Comparison of ENCODE assay signal across 20 mouse cellular contexts in genomic region chr3:129880925-129881593, GRCm38 (mm10). TPM values are rescaled to one million over a fixed set of nuclear protein-coding genes. Genes with fewer than 3 reads are reported as not detected.
DNase-seq lines count a peak whose midpoint lies in the region; ATAC-seq and TF ChIP-seq lines count a peak whose summit lies in the region.
"Had no signal": no experiment of that assay in that cellular context is flagged by ENCODE, and none has a peak within 500 bp of the region (broad histone marks: within the 10 kb centered on the region; RNA-seq: fewer than 3 reads in every experiment).

No protein-coding gene starts in this region.

- no peak overlapping the region for H3K4me2 ChIP-seq in heart, postnatal 0 days (ENCODE audit: low read depth, low read length)
- H3K4me2 ChIP-seq in liver, embryonic 13.5 days, result peak overlapping the region; percentile 91
- H3K4me2 ChIP-seq: embryonic facial prominence, embryonic 12.5 days; forebrain, embryonic 15.5 days had no signal

- no peak for TF ChIP-seq EP300 in heart, postnatal 0 days (IDR thresholded peaks at IDR 0.05; ENCODE audit: low read depth)
- no peak for TF ChIP-seq EP300 in heart, adult 2 months (IDR thresholded peaks at IDR 0.05; ENCODE audit: insufficient read depth, low read depth, low read length)

- no peaks in the 10 kb centered on the region for H3K79me2 ChIP-seq in heart, adult 2 months (replicated peaks; ENCODE audit: control insufficient read depth, insufficient read depth, low read length)

- DNase-seq in heart, postnatal 0 days (ENCODE audit: low spot score), result peak; percentile 16
- no peak for DNase-seq in heart, postnatal 25 days (ENCODE audit: low spot score)
- DNase-seq in liver, embryonic 13.5 days, result peak; percentile 62
- DNase-seq in thymus, postnatal 0 days (ENCODE audit: low spot score), result peak; percentile 72
- no peak for DNase-seq in cerebellum, adult 18-20 months
- DNase-seq in MN1 (ENCODE audit: low spot score), result no peak
- DNase-seq in heart, adult 2 months, result no peak
- DNase-seq: adrenal gland, postnatal 10 days; cerebellum, adult 9-11 months; kidney, adult 2 months had no signal

- intact Hi-C loops in heart, postnatal 25 days (cut with DNase I), result no loop called here
- intact Hi-C loops in heart, adult 2 months (cut with DNase I), result no loop called here

- H3K27ac ChIP-seq in heart, postnatal 0 days (ENCODE audit: low read depth), result peak overlapping the region; percentile 38; the same call in 1 of the 2 replicates
- H3K27ac ChIP-seq in bone marrow, adult 2 months (ENCODE audit: control insufficient read depth, insufficient read depth, low read depth, low read length, poor library complexity), result peak overlapping the region; percentile 8; the same call in 1 of the 2 replicates
- peak overlapping the region; percentile 84 for H3K27ac ChIP-seq in liver, embryonic 13.5 days
- no peak overlapping the region for H3K27ac ChIP-seq in heart, adult 2 months
- H3K27ac ChIP-seq: embryonic facial prominence, embryonic 12.5 days; forebrain, embryonic 15.5 days; macrophage had no signal

- no peak overlapping the region for H3K4me3 ChIP-seq in heart, postnatal 0 days (ENCODE audit: low read depth, low read length)
- peak overlapping the region; percentile 33 for H3K4me3 ChIP-seq in bone marrow, adult 2 months (replicated peaks; ENCODE audit: control insufficient read depth, low read depth, low read length)
- H3K4me3 ChIP-seq in liver, embryonic 13.5 days (replicated peaks), result peak overlapping the region; percentile 55
- no peak overlapping the region for H3K4me3 ChIP-seq in heart, adult 2 months
- H3K4me3 ChIP-seq: embryonic facial prominence, embryonic 12.5 days; forebrain, embryonic 15.5 days had no signal

- no peak overlapping the region; the same call in 1 of the 2 replicates for H3K9ac ChIP-seq in heart, postnatal 0 days (replicated peaks; ENCODE audit: low read depth, low read length)
- H3K9ac ChIP-seq in liver, embryonic 13.5 days, result peak overlapping the region; percentile 68
- no peak overlapping the region for H3K9ac ChIP-seq in heart, adult 2 months (ENCODE audit: low read depth, low read length)
- H3K9ac ChIP-seq: embryonic facial prominence, embryonic 12.5 days; forebrain, embryonic 15.5 days had no signal

- ATAC-seq in heart, postnatal 0 days (ENCODE audit: insufficient read depth, low read depth), result no peak
- peak; percentile 79 for ATAC-seq in liver, embryonic 13.5 days (ENCODE audit: low read depth)
- ATAC-seq: CD4-positive, CD25-positive, alpha-beta regulatory T cell, adult 4 months; forebrain, embryonic 15.5 days had no signal

- TF ChIP-seq POLR2A in bone marrow, adult 2 months (IDR thresholded peaks at IDR 0.05; ENCODE audit: borderline replicate concordance, control insufficient read depth, low read depth, low read length), result no peak
- no peak for TF ChIP-seq POLR2A in heart, adult 2 months (IDR thresholded peaks at IDR 0.05; ENCODE audit: insufficient read depth, low read depth, low read length)

- H3K36me3 ChIP-seq in heart, postnatal 0 days (replicated peaks; ENCODE audit: control insufficient read depth, insufficient read depth, low read length), result no peaks in the 10 kb centered on the region
- 0 out of 2 replicates have a peak, but pooled peaks cover 6% of the 10 kb centered on the region for H3K36me3 ChIP-seq in liver, embryonic 13.5 days
- H3K36me3 ChIP-seq in heart, adult 2 months (ENCODE audit: control insufficient read depth, insufficient read depth, low read length), result no peaks in the 10 kb centered on the region
- H3K36me3 ChIP-seq: embryonic facial prominence, embryonic 12.5 days; forebrain, embryonic 15.5 days had no signal

- H3K27me3 ChIP-seq in heart, postnatal 0 days (ENCODE audit: control insufficient read depth, insufficient read depth, low read length), result no peaks in the 10 kb centered on the region
- no peaks in the 10 kb centered on the region for H3K27me3 ChIP-seq in liver, embryonic 13.5 days
- H3K27me3 ChIP-seq in heart, adult 2 months (ENCODE audit: control insufficient read depth, insufficient read depth, low read length), result no peaks in the 10 kb centered on the region
- H3K27me3 ChIP-seq: embryonic facial prominence, embryonic 12.5 days; forebrain, embryonic 15.5 days had no signal

- H3K4me1 ChIP-seq in heart, postnatal 0 days (ENCODE audit: control insufficient read depth, insufficient read depth), result no peaks in the 10 kb centered on the region
- H3K4me1 ChIP-seq in bone marrow, adult 2 months (ENCODE audit: control insufficient read depth, insufficient read depth, low read length), result no peaks in the 10 kb centered on the region; the same call in none of the 2 replicates
- peaks cover 74% of the 10 kb centered on the region for H3K4me1 ChIP-seq in liver, embryonic 13.5 days (replicated peaks)
- H3K4me1 ChIP-seq in heart, adult 2 months (ENCODE audit: control insufficient read depth, insufficient read depth, low read length), result peaks cover 3% of the 10 kb centered on the region; the same call in 1 of the 2 replicates
- H3K4me1 ChIP-seq: embryonic facial prominence, embryonic 12.5 days had no signal

- no peaks in the 10 kb centered on the region for H3K9me3 ChIP-seq in heart, postnatal 0 days (replicated peaks; ENCODE audit: control insufficient read depth, low read length)
- no peaks in the 10 kb centered on the region for H3K9me3 ChIP-seq in liver, embryonic 13.5 days (replicated peaks)
- H3K9me3 ChIP-seq: embryonic facial prominence, embryonic 12.5 days; forebrain, embryonic 15.5 days had no signal

- 42% methylated on average over 8 of the region's 8 CpGs for WGBS in heart, postnatal 0 days
- 36% methylated on average over 8 of the region's 8 CpGs for WGBS in bone marrow, adult 2 months
- 14% methylated on average over 8 of the region's 8 CpGs for WGBS in liver, embryonic 13.5 days (ENCODE audit: insufficient replicate concordance)
- WGBS in heart, adult 2 months, result 43% methylated on average over 8 of the region's 8 CpGs

- no peak for TF ChIP-seq CTCF in heart, postnatal 0 days (IDR thresholded peaks at IDR 0.05; ENCODE audit: low read depth)
- TF ChIP-seq CTCF in bone marrow, adult 2 months (IDR thresholded peaks at IDR 0.05; ENCODE audit: control insufficient read depth, insufficient read depth, low read length), result no peak
- TF ChIP-seq CTCF in heart, adult 2 months (IDR thresholded peaks at IDR 0.05), result no peak

RNA-seq across cellular contexts. Expression of gene Pla2g12a, which starts 2.7 kb away (rescaled TPM):
- total RNA-seq in heart, postnatal 0 days (2014; rRNA removed; ENCODE audit: low replicate concordance), result 48.7 and 52.2 TPM in 2 replicates
- polyA plus RNA-seq in heart, postnatal 0 days (2015; fragmentation: Nextera tagmentation; extraction: Ambion mirVana), result 44.1 and 50.2 TPM in 2 replicates
- 10 to 100 TPM; 41.5 to 50.2 TPM for total RNA-seq in heart, postnatal 25 days (2021)
- 39.5 and 41.6 TPM in 2 replicates for polyA plus RNA-seq in bone marrow, adult 2 months (2011; ENCODE audit: insufficient read depth, insufficient read length, low replicate concordance, missing spikeins)
- polyA plus RNA-seq in liver, embryonic 13.5 days (2015; fragmentation: Nextera tagmentation; extraction: Ambion mirVana), result 88.8 and 96.7 TPM in 2 replicates
- polyA plus RNA-seq in thymus, postnatal 0 days (2015; fragmentation: Nextera tagmentation; extraction: Ambion mirVana), result 71.7 and 77.5 TPM in 2 replicates
- total RNA-seq in heart, adult 2 months (2021), result 10 to 100 TPM; 57.1 to 74.0 TPM
- polyA plus RNA-seq in heart, adult 2 months (2012; rRNA removed), result 47.5 and 49.7 TPM in 2 replicates

RNA-seq across cellular contexts. Expression of gene Casp6, which starts 20.2 kb away (rescaled TPM):
- 17.2 and 20.8 TPM in 2 replicates for total RNA-seq in heart, postnatal 0 days (2014; rRNA removed; ENCODE audit: low replicate concordance)
- 48.7 and 55.0 TPM in 2 replicates for polyA plus RNA-seq in heart, postnatal 0 days (2015; fragmentation: Nextera tagmentation; extraction: Ambion mirVana)
- total RNA-seq in heart, postnatal 25 days (2021), result 10 to 100 TPM; 11.8 to 12.2 TPM
- polyA plus RNA-seq in bone marrow, adult 2 months (2011; ENCODE audit: insufficient read depth, insufficient read length, low replicate concordance, missing spikeins), result 10.7 and 16.2 TPM in 2 replicates
- polyA plus RNA-seq in liver, embryonic 13.5 days (2015; fragmentation: Nextera tagmentation; extraction: Ambion mirVana), result 38.4 and 43.5 TPM in 2 replicates
- polyA plus RNA-seq in thymus, postnatal 0 days (2015; fragmentation: Nextera tagmentation; extraction: Ambion mirVana), result 119 and 125 TPM in 2 replicates
- total RNA-seq in heart, adult 2 months (2021), result 10 to 100 TPM; 10.4 to 11.2 TPM
- 16.9 and 23.6 TPM in 2 replicates for polyA plus RNA-seq in heart, adult 2 months (2012; rRNA removed)

RNA-seq across cellular contexts. Expression of gene Cfi, which starts 45.4 kb away (rescaled TPM):
- total RNA-seq in heart, postnatal 0 days (2014; rRNA removed; ENCODE audit: low replicate concordance), result 0.27 and 2.4 TPM in 2 replicates
- polyA plus RNA-seq in heart, postnatal 0 days (2015; fragmentation: Nextera tagmentation; extraction: Ambion mirVana), result 1.0 TPM in 2 replicates
- total RNA-seq in heart, postnatal 25 days (2021), result 1 to 10 TPM in 1 of 2 experiments, under 1 TPM in 1; 0.73 to 1.1 TPM
- polyA plus RNA-seq in bone marrow, adult 2 months (2011; ENCODE audit: insufficient read depth, insufficient read length, low replicate concordance, missing spikeins), result 2.2 TPM in 1 of 2 replicates, not detected in the other
- 112 and 141 TPM in 2 replicates for polyA plus RNA-seq in liver, embryonic 13.5 days (2015; fragmentation: Nextera tagmentation; extraction: Ambion mirVana)
- polyA plus RNA-seq in thymus, postnatal 0 days (2015; fragmentation: Nextera tagmentation; extraction: Ambion mirVana), result 0.13 and 0.18 TPM in 2 replicates
- total RNA-seq in heart, adult 2 months (2021), result under 1 TPM; 0.27 to 0.55 TPM
- 0.23 and 0.31 TPM in 2 replicates for polyA plus RNA-seq in heart, adult 2 months (2012; rRNA removed)
- total RNA-seq: layer of hippocampus, adult 18-20 months; left cerebral cortex, postnatal 10 days; monocyte, adult 5-6 weeks had no signal
- polyA plus RNA-seq: CD4-positive, CD25-positive, alpha-beta regulatory T cell, adult 4 months; macrophage had no signal

RNA-seq across cellular contexts. Expression of gene Gar1, which starts 49.9 kb away (rescaled TPM):
- 0.11 and 0.85 TPM in 2 replicates for total RNA-seq in heart, postnatal 0 days (2014; rRNA removed; ENCODE audit: low replicate concordance)
- 14.7 and 15.6 TPM in 2 replicates for polyA plus RNA-seq in heart, postnatal 0 days (2015; fragmentation: Nextera tagmentation; extraction: Ambion mirVana)
- 10 to 100 TPM; 18.6 to 18.9 TPM for total RNA-seq in heart, postnatal 25 days (2021)
- 84.0 and 115 TPM in 2 replicates for polyA plus RNA-seq in bone marrow, adult 2 months (2011; ENCODE audit: insufficient read depth, insufficient read length, low replicate concordance, missing spikeins)
- polyA plus RNA-seq in liver, embryonic 13.5 days (2015; fragmentation: Nextera tagmentation; extraction: Ambion mirVana), result 64.9 and 69.0 TPM in 2 replicates
- polyA plus RNA-seq in thymus, postnatal 0 days (2015; fragmentation: Nextera tagmentation; extraction: Ambion mirVana), result 63.9 and 65.8 TPM in 2 replicates
- total RNA-seq in heart, adult 2 months (2021), result 10 to 100 TPM; 16.6 to 23.0 TPM
- 11.4 and 19.7 TPM in 2 replicates for polyA plus RNA-seq in heart, adult 2 months (2012; rRNA removed)

RNA-seq across cellular contexts. Expression of gene Rrh, which starts 58.7 kb away (rescaled TPM):
- total RNA-seq in heart, postnatal 0 days (2014; rRNA removed; ENCODE audit: low replicate concordance), result not detected in 2 replicates
- 0.11 TPM in 1 of 2 replicates, not detected in the other for polyA plus RNA-seq in heart, postnatal 0 days (2015; fragmentation: Nextera tagmentation; extraction: Ambion mirVana)
- total RNA-seq in heart, postnatal 25 days (2021), result not detected
- polyA plus RNA-seq in bone marrow, adult 2 months (2011; ENCODE audit: insufficient read depth, insufficient read length, low replicate concordance, missing spikeins), result not detected in 2 replicates
- 0.03 and 0.12 TPM in 2 replicates for polyA plus RNA-seq in liver, embryonic 13.5 days (2015; fragmentation: Nextera tagmentation; extraction: Ambion mirVana)
- not detected in 2 replicates for polyA plus RNA-seq in thymus, postnatal 0 days (2015; fragmentation: Nextera tagmentation; extraction: Ambion mirVana)
- total RNA-seq in heart, adult 2 months (2021), result not detected
- not detected in 2 replicates for polyA plus RNA-seq in heart, adult 2 months (2012; rRNA removed)
- polyA plus RNA-seq: gonadal fat pad, adult 2 months; hindbrain, embryonic 11.5 days; kidney, adult 2 months had no signal

Comparison
In these comparisons a context has a peak if more than half of its experiments do, and no peak if none do; other contexts are left out.
1. DNase-seq: peak in heart, postnatal 0 days (single experiment), liver, embryonic 13.5 days (single experiment) and thymus, postnatal 0 days (single experiment); none in heart, postnatal 25 days (single experiment), cerebellum, adult 18-20 months (0 of 2), MN1 (single experiment) and heart, adult 2 months (0 of 2).
2. H3K4me3 ChIP-seq: peak in bone marrow, adult 2 months (single experiment) and liver, embryonic 13.5 days (single experiment); none in heart, postnatal 0 days (single experiment) and heart, adult 2 months (single experiment).
3. RNA of gene Cfi, which starts 45.4 kb away (polyA plus RNA-seq): 112 to 141 TPM in liver, embryonic 13.5 days; 2.2 TPM in bone marrow, adult 2 months, 1.0 TPM in heart, postnatal 0 days, 0.23 to 0.31 TPM in heart, adult 2 months and 0.13 to 0.18 TPM in thymus, postnatal 0 days; every median in the first group is over 10 times any median in the second.